Mouse (Mus musculus) bone marrow macrophage, adult 2 months (primary cell): ENCODE data around the gene Gm10309.

Source experiments
- CTCF ChIP-seq: IDR thresholded peaks from 2 replicates; pipeline ENCODE4 v1.5.1; 2012; ENCODE audit warnings: low read depth, mild to moderate bottlenecking, low read length, moderate library complexity
- POLR2A ChIP-seq: IDR thresholded peaks from 2 replicates; pipeline ENCODE4 v1.6.1; 2012; ENCODE audit warnings: mild to moderate bottlenecking, low read depth, low read length, borderline replicate concordance

GRCm38 (mm10) chr17:86486657-86487056, 18.4 kb downstream of the Gm10309 start:
- no peak for TF ChIP-seq CTCF
- TF ChIP-seq POLR2A = no peak
